Mouse (Mus musculus) monocyte, adult 2 months (primary cell): ENCODE results near the gene Il6ra.

Experiments
- DNase-seq, 2 experiments: peaks; one replicate each; pipeline ENCODE4 v3.0.0; 2022; ENCODE audit warnings: low spot score in 2 of 2, low read depth in 1 of 2

Gene Il6ra

DNA sequence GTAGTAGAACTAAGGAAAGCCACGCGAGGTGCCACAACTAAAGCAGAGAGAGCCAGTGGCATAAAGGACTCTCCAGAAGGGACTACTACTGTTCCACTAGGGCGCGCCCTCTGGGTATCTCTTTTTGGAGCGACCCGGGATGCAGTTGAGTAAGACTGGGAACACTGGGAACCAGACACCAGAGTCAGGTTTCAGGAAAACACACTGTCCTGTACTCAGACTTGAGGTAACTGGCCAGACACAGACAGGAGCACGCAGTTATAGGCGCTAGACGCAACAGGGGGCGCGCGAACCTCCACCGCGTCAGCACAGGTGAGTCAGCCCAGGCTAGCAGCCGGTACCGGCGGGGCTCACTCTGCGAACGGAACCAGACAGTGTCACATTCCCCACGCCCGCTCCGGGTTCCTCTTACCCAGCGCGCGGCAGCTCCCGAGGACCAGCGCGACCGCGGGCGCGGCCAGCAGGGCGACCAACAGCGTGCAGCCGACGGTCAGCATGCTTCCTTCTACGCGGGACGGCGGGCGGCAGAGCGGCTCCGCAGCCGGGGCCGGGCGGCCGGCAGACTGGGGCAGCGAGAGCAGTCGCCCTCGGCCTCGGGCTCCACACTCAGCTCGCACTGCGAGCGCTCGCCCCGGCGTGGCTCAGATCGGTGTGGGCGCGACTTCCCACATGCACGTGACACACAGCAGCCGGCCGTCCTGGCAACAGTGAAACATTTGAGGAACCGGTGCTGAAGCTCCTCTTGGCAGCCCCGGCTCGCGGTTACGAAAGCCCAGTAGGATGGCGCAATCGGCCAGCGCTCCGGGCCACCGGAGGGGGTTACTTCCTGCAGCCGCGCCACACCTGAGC, at the start of gene Il6ra:
TSS of gene Il6ra (minus strand) at position 654 of the 849 bp plus-strand sequence.
- peak; percentile 88 for DNase-seq

DNA sequence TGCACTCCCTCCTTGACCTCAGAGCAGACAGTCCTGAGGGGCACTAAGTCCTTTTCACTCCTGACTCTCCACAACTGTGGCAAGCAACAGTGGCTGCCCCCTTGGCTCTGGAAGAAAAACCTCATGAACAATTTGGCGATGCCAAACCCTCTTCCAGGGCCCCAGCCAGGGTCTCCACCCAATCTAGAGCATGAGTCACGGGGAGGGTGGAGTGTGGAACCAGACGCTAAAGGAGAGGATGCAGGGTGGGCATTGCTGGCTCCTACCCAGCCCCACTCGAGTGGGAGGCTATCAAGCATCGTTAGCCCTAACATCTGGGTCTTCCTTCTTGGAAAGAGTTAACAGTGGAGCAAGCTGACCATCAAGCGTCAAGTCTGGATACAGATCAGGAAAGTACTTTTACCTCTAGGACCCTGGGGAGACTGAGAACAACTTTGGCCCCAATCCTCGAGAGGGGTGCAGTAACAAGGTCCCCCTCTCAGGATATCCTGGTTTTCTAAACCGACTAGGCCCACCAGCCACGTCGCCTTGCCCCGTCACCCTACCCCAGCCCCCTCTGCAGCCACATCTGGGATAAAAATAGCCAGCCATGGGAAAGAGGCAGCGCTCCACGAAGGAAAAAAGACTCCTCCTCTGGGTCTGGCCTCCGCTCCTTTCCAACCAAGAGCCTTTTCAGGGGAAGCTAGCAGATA, 49.2 kb upstream of the Il6ra start:
- no peak for DNase-seq

- no peak for DNase-seq
These were observed 48.4 kb upstream of the Il6ra start for GRCm38 (mm10) chr3:89961436-89961835.

- DNase-seq: peak; percentile 31 to 71
These were observed 47.5 kb upstream of the Il6ra start for GRCm38 (mm10) chr3:89960469-89960868.

DNA sequence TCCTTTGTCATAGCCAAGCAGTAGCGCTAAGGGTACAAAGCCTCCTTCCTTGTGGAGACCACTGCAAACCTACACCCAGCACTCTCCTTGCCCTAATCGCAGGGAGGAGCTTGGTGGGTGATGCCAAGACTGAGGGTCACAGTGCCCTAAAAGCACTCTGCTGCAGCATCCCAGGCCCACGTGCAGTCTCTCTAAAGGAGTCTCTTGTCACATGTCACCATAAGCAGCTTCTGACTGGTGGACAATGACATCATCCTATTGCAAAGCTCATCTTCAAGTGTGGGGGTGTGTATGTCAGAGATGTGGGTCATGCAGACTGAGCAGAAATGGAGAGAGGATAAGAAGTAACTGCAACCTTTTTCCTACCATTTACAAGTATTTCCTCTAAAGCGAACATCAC, 46.4 kb upstream of the Il6ra start:
- DNase-seq: no peak

- no peak for DNase-seq
These were observed 44.9 kb upstream of the Il6ra start for GRCm38 (mm10) chr3:89957880-89958279.

DNA sequence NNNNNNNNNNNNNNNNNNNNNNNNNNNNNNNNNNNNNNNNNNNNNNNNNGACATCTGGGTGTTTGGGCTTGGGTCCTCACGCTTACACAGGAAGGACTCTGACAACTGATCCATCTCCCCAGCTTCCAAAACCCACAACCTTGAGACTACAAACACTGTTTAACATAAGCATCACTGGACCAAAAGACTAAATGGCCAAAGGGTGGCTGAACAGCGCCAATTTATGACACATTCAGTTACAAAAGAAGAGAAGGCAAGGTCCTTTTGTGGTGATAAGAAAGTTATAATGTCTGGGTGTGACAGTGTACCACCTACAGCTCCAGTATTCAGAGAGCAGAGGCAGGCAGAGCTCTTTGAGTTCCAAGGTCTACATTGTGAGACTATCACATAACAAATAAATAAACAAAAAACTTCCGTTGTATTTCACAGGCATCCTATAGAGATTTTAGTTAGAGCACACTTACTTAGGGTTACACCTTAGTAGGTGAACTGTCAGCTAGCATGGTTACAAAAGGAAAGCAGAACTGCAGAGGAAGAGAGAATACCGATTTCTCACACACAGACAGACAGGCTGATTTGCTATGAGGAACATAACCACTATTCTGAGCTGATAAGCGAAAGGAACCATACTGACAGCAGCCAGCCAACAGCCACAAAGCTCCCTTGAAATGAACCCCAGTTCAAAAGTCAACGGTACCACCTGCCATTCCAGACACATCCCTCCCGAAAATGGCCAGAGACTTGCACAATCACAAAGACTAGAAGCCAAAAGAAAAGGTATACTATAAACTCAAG, 43.4 kb upstream of the Il6ra start:
- no peak for DNase-seq

DNA sequence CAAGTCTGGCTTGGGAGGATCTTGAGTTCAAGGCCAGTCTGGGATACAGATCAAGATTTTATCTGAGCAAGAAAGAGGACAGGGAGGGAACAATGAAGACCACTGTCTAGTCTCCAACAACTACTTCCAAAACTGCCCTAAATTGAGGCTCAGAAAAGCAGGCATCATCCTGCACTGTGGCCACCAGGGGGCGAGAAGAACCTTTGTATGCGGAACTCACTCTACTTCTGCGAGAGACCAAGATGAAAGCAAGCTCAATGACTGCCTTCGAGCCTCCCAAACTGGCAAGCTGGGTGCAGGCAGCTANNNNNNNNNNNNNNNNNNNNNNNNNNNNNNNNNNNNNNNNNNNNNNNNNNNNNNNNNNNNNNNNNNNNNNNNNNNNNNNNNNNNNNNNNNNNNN, 40.4 kb upstream of the Il6ra start:
- DNase-seq: peak in 1 of 2 experiments; percentile 63

- DNase-seq: no peak
These were observed 35.7 kb upstream of the Il6ra start for GRCm38 (mm10) chr3:89948655-89949054.

- no peak for DNase-seq
These were observed 35.0 kb upstream of the Il6ra start for GRCm38 (mm10) chr3:89948021-89948420.

DNA sequence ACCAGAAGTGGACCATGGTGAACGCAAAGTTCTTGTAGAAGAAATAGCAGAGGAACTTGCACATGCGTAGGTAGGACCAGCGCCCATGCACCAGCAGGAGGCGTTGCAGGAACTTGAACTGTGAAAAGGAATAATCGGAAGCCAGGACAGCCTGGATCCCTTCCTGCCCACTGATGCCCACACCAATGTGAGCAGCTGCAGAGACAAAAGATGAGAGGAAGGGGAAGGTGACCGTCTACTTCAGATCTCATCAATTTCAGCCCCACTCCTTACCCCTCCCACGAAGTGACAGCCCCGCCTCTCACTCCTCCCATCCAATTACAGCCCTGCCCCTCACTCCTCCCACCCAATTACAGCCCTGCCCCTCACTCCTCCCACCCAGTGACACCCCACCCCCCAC, 32.0 kb upstream of the Il6ra start:
- DNase-seq: no peak

DNA sequence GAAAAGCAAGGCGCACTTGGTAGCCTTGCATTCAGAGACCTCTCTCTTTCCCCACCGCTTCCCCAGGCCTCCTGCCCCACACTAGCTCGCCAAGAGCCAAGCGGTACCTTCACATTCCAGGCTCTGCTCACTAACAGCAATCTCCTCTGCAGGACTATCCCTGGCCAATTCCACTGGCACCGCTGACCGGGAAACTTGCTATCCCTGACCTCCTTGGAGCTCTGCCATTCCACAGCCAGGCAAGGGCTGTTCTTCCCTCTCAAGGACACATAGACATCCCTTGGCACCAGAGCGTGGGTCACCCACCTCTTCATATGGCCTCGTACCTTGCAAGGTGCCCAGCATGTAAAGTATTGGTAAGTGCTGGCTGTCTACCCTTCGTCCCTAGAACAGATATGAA, 29.9 kb upstream of the Il6ra start:
- no peak for DNase-seq

GRCm38 (mm10) chr3:89936495-89936894, 23.5 kb upstream of the Il6ra start:
- no peak for DNase-seq

DNA sequence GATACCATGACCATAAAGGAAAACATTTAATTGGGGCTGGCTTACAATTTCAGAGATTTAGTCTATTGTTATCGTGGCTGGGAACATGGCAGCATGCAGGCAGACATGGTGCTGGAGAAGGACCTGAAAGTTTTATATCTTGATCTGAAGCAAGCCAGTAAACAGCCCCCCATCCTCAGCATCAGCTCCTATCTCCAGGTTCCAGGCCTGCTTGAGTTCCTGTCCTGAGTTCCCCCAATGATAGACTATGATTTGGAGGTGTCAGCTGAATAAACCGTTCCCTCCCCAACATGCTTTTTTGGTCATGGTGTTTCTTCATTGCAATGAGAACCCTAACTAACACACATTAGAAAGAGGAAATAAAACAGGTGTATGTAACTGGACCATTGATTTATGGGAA, 19.9 kb upstream of the Il6ra start:
- DNase-seq: no peak

GRCm38 (mm10) chr3:89928956-89929355, 16.0 kb upstream of the Il6ra start:
- no peak for DNase-seq

DNA sequence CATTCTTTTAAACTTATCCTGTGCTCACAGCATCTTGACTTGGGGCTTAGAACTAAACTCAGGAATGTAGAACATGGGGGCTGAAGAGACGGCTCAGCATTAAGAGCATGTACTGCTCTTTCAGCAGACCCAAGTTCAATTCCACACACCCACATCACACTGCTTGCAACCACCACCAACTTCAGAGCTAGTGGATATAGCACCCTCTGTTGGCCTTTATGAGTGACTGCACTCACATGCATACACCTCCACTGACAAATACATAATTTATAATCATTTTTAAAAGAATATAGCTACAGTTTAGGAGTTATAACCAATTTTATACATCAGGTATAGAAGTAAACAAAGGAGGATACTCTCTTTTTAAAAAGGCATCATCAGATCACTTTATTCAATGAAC, 13.4 kb upstream of the Il6ra start:
- no peak for DNase-seq

GRCm38 (mm10) chr3:89920711-89921110, 7.7 kb upstream of the Il6ra start:
- no peak for DNase-seq

- no peak for DNase-seq
These were observed 4.4 kb upstream of the Il6ra start for GRCm38 (mm10) chr3:89917408-89917807.

DNA sequence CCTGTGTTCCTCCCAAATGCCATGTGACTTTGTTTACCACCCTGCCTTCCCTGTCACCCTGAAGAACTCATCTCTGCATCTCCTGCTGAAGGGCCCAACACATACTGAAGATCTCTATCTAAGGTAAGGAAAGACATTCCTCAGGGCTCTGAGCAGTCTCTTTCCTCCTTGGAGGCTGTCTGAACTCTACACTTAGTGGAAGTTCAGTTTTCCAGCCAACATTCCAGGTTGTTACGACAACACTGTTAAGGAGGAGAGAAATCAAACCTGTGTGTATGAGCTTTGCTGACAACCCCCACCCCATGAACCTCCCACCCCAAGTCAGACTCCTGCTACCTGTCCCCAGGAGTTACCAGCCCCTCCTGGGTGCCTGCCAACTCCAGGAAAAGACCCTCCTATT, 3.6 kb upstream of the Il6ra start:
- no peak for DNase-seq

- no peak for DNase-seq
These were observed 1.7 kb upstream of the Il6ra start for GRCm38 (mm10) chr3:89914700-89915099.

- no peak for DNase-seq
These were observed 871 bp downstream of the Il6ra start for GRCm38 (mm10) chr3:89912108-89912542.

GRCm38 (mm10) chr3:89911207-89911606, 1.8 kb downstream of the Il6ra start:
- peak; percentile 83 to 93 for DNase-seq
